Mouse (Mus musculus) neutrophil, adult 59 days (primary cell): ENCODE results near the gene Gpr75. TPM values are rescaled to one million over a fixed set of nuclear protein-coding genes. Genes with fewer than 3 reads are reported as not detected.

ENCODE experiments used
- total RNA-seq, 2 experiments: library from RNA; stranded (reverse); gene quantifications; 1 replicate in 1 of 2; 2 replicates in 1 of 2; pipeline ENCODE4 v1.2.4; 2023

Gpr75 gene
- total RNA-seq, result under 1 TPM in 1 of 2 experiments, not detected in 1; 0.16 TPM

DNA sequence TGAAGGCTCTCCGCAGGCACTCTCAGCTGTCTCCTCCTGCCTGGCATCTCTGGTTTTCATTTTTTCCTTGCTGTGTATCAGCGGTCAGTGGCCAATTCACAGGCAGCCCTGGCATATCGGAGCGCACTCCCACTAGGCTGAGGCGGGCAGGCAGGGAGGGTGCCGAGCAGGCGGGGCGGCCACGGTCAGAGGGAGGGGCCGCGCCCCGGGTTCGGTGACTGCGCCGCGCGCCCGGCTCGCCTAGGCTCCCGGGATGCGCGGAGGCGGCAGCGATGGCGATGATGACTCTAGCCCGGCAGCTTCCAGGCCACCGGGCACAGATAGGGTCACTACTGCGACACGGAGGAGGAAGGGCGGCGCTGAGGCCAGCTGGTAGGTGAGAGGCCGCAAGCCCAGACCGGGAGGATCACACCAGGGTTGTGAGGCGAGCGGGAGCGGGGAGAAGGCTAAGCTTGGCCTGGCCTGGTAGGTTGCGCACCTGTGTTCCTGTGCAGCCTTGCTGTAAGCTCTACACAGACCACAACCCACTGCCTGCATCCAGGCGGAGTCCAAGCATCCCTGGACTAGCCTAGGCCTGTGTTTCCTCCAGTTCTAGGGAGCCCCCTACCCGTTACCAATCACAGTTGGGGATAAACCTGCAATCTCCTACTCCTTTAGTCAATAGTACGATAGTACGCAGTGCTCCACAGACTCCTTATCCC lies at the start of gene Gpr75, which contains the start of gene Asb3:
TSS of gene Gpr75 (plus strand) at position 188 of the 701 bp plus-strand sequence.
TSS of gene Asb3 (plus strand) at position 246 of the 701 bp plus-strand sequence.

Other genes with a start within 250 kb of the Gpr75 start
- gene Acyp2, start 235.8 kb upstream of the Gpr75 start, total RNA-seq, result 1 to 10 TPM in 1 of 2 experiments, under 1 TPM in 1; 0.77 to 1.3 TPM
- 10 to 100 TPM; 51.2 to 51.7 TPM for gene Psme4, start 113.6 kb upstream of the Gpr75 start, total RNA-seq
- 10 to 100 TPM; 12.5 to 12.6 TPM for gene Asb3, start 58 bp downstream of the Gpr75 start, total RNA-seq
- 10 to 100 TPM; 19.3 to 20.1 TPM for gene Erlec1, start 69.0 kb downstream of the Gpr75 start, total RNA-seq
- gene Chac2, start 101.0 kb downstream of the Gpr75 start, total RNA-seq, result 1 to 10 TPM; 3.1 to 4.0 TPM